Mouse (Mus musculus) neural tube, embryonic 13.5 days (tissue): Measurements from ENCODE around the gene Prr15. TPM values are rescaled to one million over a fixed set of nuclear protein-coding genes. Genes with fewer than 3 reads are reported as not detected.

Experiments
- ATAC-seq: fragments of 200-750 bp; cut with Nextera tagmentation; 2 replicates; pipeline ENCODE4 v1.8.0; 2017; ENCODE audit warnings: low read depth, mild to moderate bottlenecking, moderate TSS enrichment, moderate library complexity
- H3K27ac ChIP-seq: fragments of 300-500 bp; sonication (generic); replicated peaks from 2 replicates; pipeline ENCODE4 v1.5.1; 2015; ENCODE audit warnings: moderate library complexity, mild to moderate bottlenecking, inconsistent platforms
- H3K27me3 ChIP-seq: fragments of 300-500 bp; sonication (generic); 2 replicates; pipeline ENCODE4 v1.6.1; 2015; ENCODE audit warnings: mild to moderate bottlenecking, inconsistent platforms
- H3K36me3 ChIP-seq: fragments of 300-500 bp; sonication (generic); 2 replicates; pipeline ENCODE4 v1.6.1; 2015; ENCODE audit warnings: mild to moderate bottlenecking, inconsistent platforms
- H3K4me1 ChIP-seq: fragments of 300-500 bp; sonication (generic); replicated peaks from 2 replicates; pipeline ENCODE4 v1.6.1; 2015; ENCODE audit warnings: inconsistent platforms
- H3K4me2 ChIP-seq: fragments of 300-500 bp; sonication (generic); 2 replicates; pipeline ENCODE4 v1.6.1; 2015; ENCODE audit warnings: inconsistent platforms, mild to moderate bottlenecking, moderate library complexity
- H3K4me3 ChIP-seq: fragments of 300-500 bp; sonication (generic); 2 replicates; pipeline ENCODE4 v1.5.1; 2015; ENCODE audit warnings: mild to moderate bottlenecking, inconsistent platforms
- H3K9ac ChIP-seq: fragments of 300-500 bp; sonication (generic); 2 replicates; pipeline ENCODE4 v1.6.1; 2015; ENCODE audit warnings: moderate library complexity, mild to moderate bottlenecking, inconsistent platforms
- H3K9me3 ChIP-seq: fragments of 300-500 bp; sonication (generic); 2 replicates; pipeline ENCODE4 v1.6.1; 2016; ENCODE audit warnings: inconsistent platforms
- WGBS: fragments of 180-500 bp; shearing (Covaris S2); methylation state at CpG from one replicate; pipeline ENCODE4 v1.1.7; 2015; 5-methylcytosine and 5-hydroxymethylcytosine counted together
- polyA plus RNA-seq: library from polyadenylated mRNA; unstranded; fragments of >200 nt; fragmentation: Nextera tagmentation; extraction: Ambion mirVana; gene quantifications from 2 replicates; pipeline ENCODE4 v1.2.1, GENCODE M21; 2015

The Prr15 gene
- polyA plus RNA-seq, 1 experiment from 2014 or later = 1.1 TPM

DNA sequence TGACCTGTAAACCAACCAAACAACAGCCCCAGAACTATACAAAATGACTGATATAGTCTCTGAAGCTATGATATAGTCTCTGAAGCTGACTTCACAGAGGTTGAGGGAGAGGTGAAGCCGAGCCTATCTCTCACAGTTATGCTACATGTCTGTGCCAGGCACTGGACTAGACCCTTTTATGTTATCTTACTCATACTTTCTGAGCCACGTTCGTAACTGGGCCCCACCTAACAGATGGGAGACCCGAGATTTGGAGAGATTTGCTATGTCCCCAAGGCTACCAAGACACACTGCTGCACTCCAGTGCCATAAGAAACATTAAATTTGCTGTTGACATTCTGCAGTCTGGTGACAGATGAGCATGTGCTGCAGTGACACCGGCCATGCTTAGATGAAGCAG is 41.0 kb downstream of the Prr15 start:
- Histone ChIP-seq H3K4me1 (peaks cover 8% of the 10 kb centered on the region), H3K27ac (no peak overlapping the region), H3K9me3 (no peaks in the 10 kb centered on the region), H3K4me3 (no peak overlapping the region), H3K27me3 (no peaks in the 10 kb centered on the region; the same call in 1 of the 2 replicates), H3K4me2 (no peak overlapping the region), H3K9ac (no peak overlapping the region), H3K36me3 (no peaks in the 10 kb centered on the region)
- 81% methylated on average over 5 of the region's 5 CpGs for WGBS
- ATAC-seq = no peak

GRCm38 (mm10) chr6:54368071-54368470 is 42.4 kb downstream of the Prr15 start:
- 8% methylated on average over 6 of the region's 6 CpGs for WGBS
- Histone ChIP-seq H3K27ac (no peak overlapping the region), H3K27me3 (no peaks in the 10 kb centered on the region; the same call in 1 of the 2 replicates), H3K4me1 (peaks cover 8% of the 10 kb centered on the region), H3K36me3 (no peaks in the 10 kb centered on the region), H3K9ac (no peak overlapping the region), H3K9me3 (no peaks in the 10 kb centered on the region), H3K4me3 (no peak overlapping the region), H3K4me2 (no peak overlapping the region)
- ATAC-seq = 0 out of 2 replicates have a peak, but pooled peaks have one; percentile 41

DNA sequence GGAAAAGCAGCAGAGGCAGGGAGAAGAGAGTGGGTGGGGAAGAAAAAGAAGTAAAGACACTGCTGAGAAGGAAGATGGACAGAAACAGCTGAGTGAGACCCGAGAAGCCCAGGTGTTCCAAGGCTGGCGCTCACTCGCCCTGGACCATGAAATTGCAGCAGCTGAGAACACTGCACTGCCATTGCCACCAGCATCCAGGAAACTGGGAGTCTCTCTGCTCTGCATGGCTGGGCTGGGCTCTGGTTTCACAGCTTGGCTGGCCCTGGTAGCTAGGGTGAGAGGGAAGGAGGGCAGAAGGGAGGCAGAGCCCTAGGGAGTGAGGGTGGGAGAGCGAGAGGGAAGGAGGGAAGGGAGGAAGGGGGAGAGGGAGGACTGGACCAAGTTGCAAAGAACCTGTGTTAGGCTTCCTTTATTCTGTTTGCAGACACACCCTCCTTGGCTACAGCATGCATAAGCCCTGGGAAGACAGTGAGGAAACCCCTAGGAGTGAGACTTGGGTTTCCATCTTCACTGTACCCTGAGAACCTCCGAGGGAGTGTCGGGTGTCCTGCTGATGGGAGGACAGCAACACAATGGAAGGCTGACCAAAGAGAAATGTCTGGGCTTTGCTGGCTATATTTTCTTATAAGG is 44.4 kb downstream of the Prr15 start:
- H3K4me1 ChIP-seq = peaks cover 8% of the 10 kb centered on the region
- no peaks in the 10 kb centered on the region for H3K9me3 ChIP-seq
- WGBS = 39% methylated on average over 6 of the region's 6 CpGs
- no peaks in the 10 kb centered on the region for H3K36me3 ChIP-seq
- no peaks in the 10 kb centered on the region; the same call in 1 of the 2 replicates for H3K27me3 ChIP-seq
- H3K9ac ChIP-seq = no peak overlapping the region
- no peak overlapping the region for H3K27ac ChIP-seq
- ATAC-seq = peak; percentile 50; the same call in 1 of the 2 replicates
- no peak overlapping the region for H3K4me2 ChIP-seq
- H3K4me3 ChIP-seq = no peak overlapping the region

DNA sequence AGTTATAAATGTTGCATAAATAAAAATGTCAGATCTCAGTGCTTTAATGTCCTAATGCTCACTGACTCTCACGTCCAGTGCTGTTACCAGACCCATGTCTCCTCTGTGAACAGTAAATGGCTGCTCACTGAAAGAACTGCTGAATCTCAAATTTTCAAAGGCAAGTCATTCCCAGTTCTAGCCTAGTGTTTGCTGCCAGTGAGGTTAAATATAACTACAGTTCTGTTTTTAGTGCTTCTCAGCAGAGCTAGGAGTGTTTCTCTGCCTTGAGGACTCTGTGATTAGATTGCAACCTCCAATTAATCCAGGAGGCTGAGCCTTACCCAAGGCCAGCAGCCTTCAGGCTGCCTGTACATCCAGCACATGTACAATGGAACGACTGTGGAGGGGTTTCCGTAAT is 46.2 kb downstream of the Prr15 start:
- no peak overlapping the region for H3K9ac ChIP-seq
- no peak overlapping the region for H3K4me2 ChIP-seq
- no peaks in the 10 kb centered on the region for H3K36me3 ChIP-seq
- WGBS = 83% methylated on average over 3 of the region's 3 CpGs
- H3K27ac ChIP-seq = no peak overlapping the region
- H3K4me1 ChIP-seq = peaks cover 8% of the 10 kb centered on the region
- H3K9me3 ChIP-seq = no peaks in the 10 kb centered on the region
- H3K27me3 ChIP-seq = no peaks in the 10 kb centered on the region; the same call in 1 of the 2 replicates
- no peak overlapping the region for H3K4me3 ChIP-seq
- no peak for ATAC-seq

DNA sequence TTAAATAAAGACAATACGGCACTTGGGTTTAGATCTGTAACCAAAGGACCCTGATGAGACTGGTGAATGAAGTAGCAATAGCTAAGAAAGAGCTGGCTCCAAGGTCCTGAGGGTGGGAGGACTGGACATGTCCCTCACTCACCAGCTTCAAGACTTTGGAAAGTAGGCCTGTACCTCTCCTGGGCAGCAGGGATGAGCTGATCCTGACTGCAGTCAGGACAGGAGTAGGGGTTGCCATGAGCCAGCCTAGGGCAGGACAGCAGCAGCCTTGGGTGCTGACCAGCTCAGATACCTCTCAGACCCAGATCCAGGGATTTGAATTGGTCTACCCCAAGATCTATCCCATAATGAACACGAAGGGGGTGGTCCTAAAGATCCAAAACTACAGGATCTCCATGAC is 53.7 kb downstream of the Prr15 start:
- Histone ChIP-seq H3K27ac (no peak overlapping the region), H3K9ac (no peak overlapping the region), H3K4me1 (peaks cover 6% of the 10 kb centered on the region), H3K4me2 (no peak overlapping the region), H3K36me3 (no peaks in the 10 kb centered on the region), H3K4me3 (no peak overlapping the region), H3K9me3 (no peaks in the 10 kb centered on the region), H3K27me3 (no peaks in the 10 kb centered on the region)
- ATAC-seq = no peak
- WGBS = 66% methylated on average over 2 of the region's 2 CpGs

Other genes starting within 250 kb of the Prr15 start
- 2.3 and 3.1 TPM in 2 replicates for gene Wipf3, start 103.8 kb downstream of the Prr15 start, polyA plus RNA-seq
- 95.5 and 102 TPM in 2 replicates for gene Scrn1, start 240.7 kb downstream of the Prr15 start, polyA plus RNA-seq